Mouse (Mus musculus) thymus, postnatal 10 days (tissue): ENCODE measurements around the gene Plb1.

Source experiments
- DNase-seq, 2 experiments: peaks; one replicate each; pipeline ENCODE4 v3.0.0; 2021; ENCODE audit warnings: low spot score in 2 of 2

Plb1 gene

GRCm38 (mm10) chr5:32392281-32392680, 159.8 kb downstream of the Plb1 start:
- DNase-seq, result no peak

GRCm38 (mm10) chr5:32394586-32394985, 162.1 kb downstream of the Plb1 start:
- no peak for DNase-seq

GRCm38 (mm10) chr5:32395101-32395892, 162.8 kb downstream of the Plb1 start:
- DNase-seq, result no peak

- DNase-seq, result no peak
Measured at GRCm38 (mm10) chr5:32397719-32398118, 165.2 kb downstream of the Plb1 start.

GRCm38 (mm10) chr5:32400926-32401325, 168.4 kb downstream of the Plb1 start:
- DNase-seq, result no peak

GRCm38 (mm10) chr5:32403082-32403953, 170.8 kb downstream of the Plb1 start:
- no peak for DNase-seq

GRCm38 (mm10) chr5:32405199-32405855, 172.8 kb downstream of the Plb1 start:
- DNase-seq, result no peak

GRCm38 (mm10) chr5:32408771-32409170, 176.3 kb downstream of the Plb1 start:
- no peak for DNase-seq

GRCm38 (mm10) chr5:32409747-32410146, 177.2 kb downstream of the Plb1 start:
- no peak for DNase-seq

GRCm38 (mm10) chr5:32410954-32411688, 178.6 kb downstream of the Plb1 start:
- DNase-seq, result no peak

- DNase-seq, result no peak
Measured at GRCm38 (mm10) chr5:32412186-32412950, 179.9 kb downstream of the Plb1 start.

GRCm38 (mm10) chr5:32413083-32413482, 180.6 kb downstream of the Plb1 start:
- DNase-seq, result no peak

- DNase-seq, result no peak
Measured at GRCm38 (mm10) chr5:32413569-32413968, 181.1 kb downstream of the Plb1 start.

GRCm38 (mm10) chr5:32414461-32414985, 182.0 kb downstream of the Plb1 start:
- DNase-seq, result no peak

- DNase-seq, result no peak
Measured at GRCm38 (mm10) chr5:32415554-32415953, 183.0 kb downstream of the Plb1 start.
